In genomic region chr12:72213554-72213953, GRCm38 (mm10) we compare ENCODE assay signal across 19 mouse cellular contexts. TPM values are rescaled to one million over a fixed set of nuclear protein-coding genes. Genes with fewer than 3 reads are reported as not detected.
DNase-seq lines count a peak whose midpoint lies in the region; ATAC-seq lines count a peak whose summit lies in the region.
"Had no signal": no experiment of that assay in that cellular context is flagged by ENCODE, and none has a peak within 500 bp of the region (broad histone marks: within the 10 kb centered on the region; RNA-seq: fewer than 3 reads in every experiment).

No protein-coding gene starts in this region.

- DNase-seq in frontal cortex, adult 2 months (ENCODE audit: extremely low spot score in 1 of 2, low spot score in 1 of 2): no peak
- peak; percentile 31 for DNase-seq in layer of hippocampus, adult 9-11 months
- no peak for DNase-seq in layer of hippocampus, adult 9-10 months (ENCODE audit: low spot score)
- DNase-seq in lung, postnatal 10 days: peak; percentile 56
- no peak for DNase-seq in neural tube, embryonic 10.5 days (ENCODE audit: extremely low spot score, low spot score)
- DNase-seq in adrenal gland, adult 8-10 months: no peak
- DNase-seq: adrenal gland, postnatal 36 days; gastrocnemius, postnatal 14 days; kidney, adult 2 months; midbrain, embryonic 14.5 days; thymus, postnatal 36 days had no signal

- peak overlapping the region; percentile 71 for H3K27ac ChIP-seq in heart, embryonic 16.5 days (ENCODE audit: low read length)
- H3K27ac ChIP-seq: hindbrain, embryonic 14.5 days; limb, embryonic 15.5 days; stomach, postnatal 0 days had no signal

- H3K9me3 ChIP-seq in heart, embryonic 16.5 days (replicated peaks; ENCODE audit: control insufficient read depth, low read length): no peaks in the 10 kb centered on the region
- H3K9me3 ChIP-seq: limb, embryonic 15.5 days had no signal

- ATAC-seq in frontal cortex, adult (ENCODE audit: low TSS enrichment): peak; percentile 56
- ATAC-seq in heart, embryonic 16.5 days (replicated peaks; ENCODE audit: extremely low read depth, insufficient read depth, low FRiP score): peak; percentile 63
- ATAC-seq: activated CD4-positive, CD25-positive, alpha-beta regulatory T cell, adult 4 months; forebrain, embryonic 14.5 days had no signal

- no peak overlapping the region for H3K4me2 ChIP-seq in heart, embryonic 16.5 days (ENCODE audit: low read depth, low read length)
- H3K4me2 ChIP-seq: hindbrain, embryonic 14.5 days; limb, embryonic 15.5 days had no signal

- H3K4me3 ChIP-seq in heart, embryonic 16.5 days (ENCODE audit: low read length): no peak overlapping the region
- H3K4me3 ChIP-seq: limb, embryonic 15.5 days had no signal

- no peaks in the 10 kb centered on the region for H3K27me3 ChIP-seq in heart, embryonic 16.5 days (ENCODE audit: control insufficient read depth, insufficient read depth, low read length)
- H3K27me3 ChIP-seq: limb, embryonic 15.5 days had no signal

- no peak overlapping the region for H3K9ac ChIP-seq in heart, embryonic 16.5 days (ENCODE audit: low read length)
- H3K9ac ChIP-seq: hindbrain, embryonic 14.5 days; limb, embryonic 15.5 days had no signal

- no peaks in the 10 kb centered on the region for H3K36me3 ChIP-seq in heart, embryonic 16.5 days (ENCODE audit: control insufficient read depth, insufficient read depth)
- H3K36me3 ChIP-seq: limb, embryonic 15.5 days had no signal

- H3K4me1 ChIP-seq in heart, embryonic 16.5 days (ENCODE audit: control insufficient read depth, insufficient read depth, low read length): no peaks in the 10 kb centered on the region
- H3K4me1 ChIP-seq: limb, embryonic 15.5 days had no signal

- 42% methylated on average over 5 of the region's 5 CpGs for WGBS in heart, embryonic 16.5 days

RNA-seq across cellular contexts. Expression of gene Ccdc175, which starts 28.7 kb away (rescaled TPM):
- polyA plus RNA-seq in frontal cortex, adult 2 months (2012; rRNA removed): 0.02 TPM in 1 of 2 replicates, not detected in the other
- not detected in 2 replicates for polyA plus RNA-seq in heart, embryonic 16.5 days (2015; fragmentation: Nextera tagmentation; extraction: Ambion mirVana)
- not detected for total RNA-seq in adrenal gland, adult 8-10 months (2022)
- total RNA-seq: adrenal gland, postnatal 36 days; gastrocnemius, postnatal 14 days had no signal
- polyA plus RNA-seq: activated CD4-positive, CD25-positive, alpha-beta regulatory T cell, adult 4 months; forebrain, embryonic 14.5 days; hindbrain, embryonic 14.5 days; kidney, adult 2 months; large intestine, adult 2 months; limb, embryonic 15.5 days; stomach, postnatal 0 days had no signal

Comparison
In these comparisons a context has a peak if more than half of its experiments do, and no peak if none do; other contexts are left out.
1. DNase-seq: peak in layer of hippocampus, adult 9-11 months (single experiment) and lung, postnatal 10 days (single experiment); none in frontal cortex, adult 2 months (0 of 2), layer of hippocampus, adult 9-10 months (single experiment), neural tube, embryonic 10.5 days (single experiment) and adrenal gland, adult 8-10 months (single experiment).